Mouse (Mus musculus) thymus, adult 2 months (tissue): ENCODE data around the gene Brox. TPM values are rescaled to one million over a fixed set of nuclear protein-coding genes. Genes with fewer than 3 reads are reported as not detected.

Experiments
- DNase-seq: peaks from one replicate; pipeline ENCODE4 v3.0.0; 2021
- H3K27ac ChIP-seq: fragments of 200-500 bp; 2 replicates; pipeline ENCODE4 v1.5.1; 2012; ENCODE audit warnings: low read length, control low read depth; ENCODE audit not compliant: control insufficient read depth, insufficient read depth
- H3K27me3 ChIP-seq: fragments of 200-500 bp; 2 replicates; pipeline ENCODE4 v1.6.1; 2012; ENCODE audit warnings: mild to moderate bottlenecking, low read length, moderate library complexity, mixed read lengths; ENCODE audit not compliant: control insufficient read depth, insufficient read depth
- H3K36me3 ChIP-seq: fragments of 200-500 bp; 2 replicates; pipeline ENCODE4 v1.6.1; 2012; ENCODE audit warnings: mild to moderate bottlenecking, low read length, moderate library complexity; ENCODE audit not compliant: control insufficient read depth, insufficient read depth
- H3K4me1 ChIP-seq: fragments of 200-500 bp; replicated peaks from 2 replicates; pipeline ENCODE4 v1.6.1; 2012; ENCODE audit warnings: low read length; ENCODE audit not compliant: control insufficient read depth, insufficient read depth
- H3K4me3 ChIP-seq: fragments of 200-500 bp; 2 replicates; pipeline ENCODE4 v1.5.1; 2012; ENCODE audit warnings: mild to moderate bottlenecking, low read length, control low read depth, moderate library complexity; ENCODE audit not compliant: control insufficient read depth, insufficient read depth
- CTCF ChIP-seq: fragments of 200-500 bp; IDR thresholded peaks from 2 replicates; pipeline ENCODE4 v1.5.1; 2012; ENCODE audit warnings: mild to moderate bottlenecking, control low read depth, low read length, moderate library complexity, borderline replicate concordance; ENCODE audit not compliant: control insufficient read depth, poor library complexity, insufficient read depth; ENCODE audit errors: extremely low read depth
- POLR2A ChIP-seq: fragments of 200-500 bp; IDR thresholded peaks from 2 replicates; pipeline ENCODE4 v1.6.1; 2012; ENCODE audit warnings: mild to moderate bottlenecking, low read length, control low read depth, moderate library complexity; ENCODE audit not compliant: control insufficient read depth, poor library complexity, insufficient read depth; ENCODE audit errors: extremely low read depth
- WGBS: fragments of 180-500 bp; shearing (Covaris S2); methylation state at CpG from one replicate; pipeline ENCODE4 v1.1.7; 2018; 5-methylcytosine and 5-hydroxymethylcytosine counted together
- polyA plus RNA-seq: library from polyadenylated mRNA; depleted of rRNA; stranded (reverse); fragments of >200 nt; gene quantifications from 2 replicates; pipeline ENCODE4 v1.2.3, GENCODE M21; 2012

Brox gene
- polyA plus RNA-seq, 1 experiment: 34.2 TPM

GRCm38 (mm10) chr1:183297886-183298489 lies 919 bp upstream of the Brox start:
- peak; percentile 45 for DNase-seq
- TF ChIP-seq POLR2A (no peak), CTCF (no peak)
- 1% methylated on average over 20 of the region's 20 CpGs for WGBS
- peak overlapping the region; percentile 14; the same call in 1 of the 2 replicates for H3K27ac ChIP-seq
- peaks cover 5% of the 10 kb centered on the region; the same call in 1 of the 2 replicates for H3K4me1 ChIP-seq
- H3K4me3 ChIP-seq: peak overlapping the region; percentile 79
- H3K27me3 ChIP-seq: no peaks in the 10 kb centered on the region
- peaks cover 5% of the 10 kb centered on the region; the same call in 1 of the 2 replicates for H3K36me3 ChIP-seq

- under 1% methylated on average over 30 of the region's 30 CpGs for WGBS
- H3K4me1 ChIP-seq: peaks cover 5% of the 10 kb centered on the region; the same call in 1 of the 2 replicates
- TF ChIP-seq POLR2A: no peak
- no peak for TF ChIP-seq CTCF
- H3K27ac ChIP-seq: peak overlapping the region; percentile 14; the same call in 1 of the 2 replicates
- no peaks in the 10 kb centered on the region for H3K27me3 ChIP-seq
- DNase-seq: peak; percentile 53
- peaks cover 7% of the 10 kb centered on the region; the same call in 1 of the 2 replicates for H3K36me3 ChIP-seq
- peak overlapping the region; percentile 79 for H3K4me3 ChIP-seq
Observed at GRCm38 (mm10) chr1:183297473-183297885, 410 bp upstream of the Brox start.

- peak; percentile 80 for DNase-seq
- Histone ChIP-seq H3K4me1 (peaks cover 5% of the 10 kb centered on the region; the same call in 1 of the 2 replicates), H3K27me3 (no peaks in the 10 kb centered on the region), H3K36me3 (peaks cover 18% of the 10 kb centered on the region), H3K27ac (peak within 1 kb of the TSS; percentile 79), H3K4me3 (peak within 1 kb of the TSS; percentile 79)
- TF ChIP-seq POLR2A (no peak), CTCF (peak; percentile 59; the same call in 1 of the 2 replicates)
- WGBS: under 1% methylated on average over 26 of the region's 26 CpGs
Observed at GRCm38 (mm10) chr1:183296465-183296864, 604 bp downstream of the Brox start, which contains the start of gene Aida. Gene Aida (plus strand): TSS chr1:183296590.

- peaks cover 84% of the 10 kb centered on the region for H3K36me3 ChIP-seq
- no peak overlapping the region for H3K27ac ChIP-seq
- H3K4me3 ChIP-seq: no peak overlapping the region
- WGBS: 98% methylated on average over 4 of the region's 4 CpGs
- no peak for DNase-seq
- H3K4me1 ChIP-seq: no peaks in the 10 kb centered on the region
- H3K27me3 ChIP-seq: no peaks in the 10 kb centered on the region
- no peak for TF ChIP-seq POLR2A
- TF ChIP-seq CTCF: no peak
Observed at GRCm38 (mm10) chr1:183289576-183289975, 7.5 kb downstream of the Brox start.

GRCm38 (mm10) chr1:183288351-183288750 lies 8.7 kb downstream of the Brox start:
- TF ChIP-seq CTCF: no peak
- TF ChIP-seq POLR2A: no peak
- 95% methylated on average over 3 of the region's 3 CpGs for WGBS
- H3K4me3 ChIP-seq: no peak overlapping the region
- DNase-seq: no peak
- no peaks in the 10 kb centered on the region for H3K4me1 ChIP-seq
- no peaks in the 10 kb centered on the region for H3K27me3 ChIP-seq
- no peak overlapping the region for H3K27ac ChIP-seq
- peaks cover 93% of the 10 kb centered on the region for H3K36me3 ChIP-seq

- Histone ChIP-seq H3K36me3 (peaks cover 24% of the 10 kb centered on the region), H3K27me3 (no peaks in the 10 kb centered on the region), H3K4me1 (no peaks in the 10 kb centered on the region), H3K27ac (no peak overlapping the region), H3K4me3 (no peak overlapping the region)
- TF ChIP-seq CTCF (no peak), POLR2A (no peak)
- no peak for DNase-seq
- WGBS: 88% methylated on average over 5 of the region's 5 CpGs
Observed at GRCm38 (mm10) chr1:183275763-183276162, 21.3 kb downstream of the Brox start.

GRCm38 (mm10) chr1:183274385-183274784 lies 22.7 kb downstream of the Brox start:
- DNase-seq: no peak
- no peak for TF ChIP-seq POLR2A
- no peak for TF ChIP-seq CTCF
- Histone ChIP-seq H3K27ac (no peak overlapping the region), H3K4me1 (no peaks in the 10 kb centered on the region), H3K36me3 (peaks cover 13% of the 10 kb centered on the region), H3K27me3 (no peaks in the 10 kb centered on the region), H3K4me3 (no peak overlapping the region)
- WGBS: 77% methylated on average over 3 of the region's 3 CpGs
